Mouse (Mus musculus) macrophage (primary cell): ENCODE measurements around the gene Lpgat1. TPM values are rescaled to one million over a fixed set of nuclear protein-coding genes. Genes with fewer than 3 reads are reported as not detected.

Experiments
- H3K27ac ChIP-seq: fragments of 350-480 bp; formaldehyde crosslinking; 2 replicates; pipeline ENCODE4 v1.9.0; 2021
- H3K36me3 ChIP-seq: fragments of 350-480 bp; formaldehyde crosslinking; 2 replicates; pipeline ENCODE4 v1.9.0; 2021; ENCODE audit errors: inconsistent target
- H3K4me3 ChIP-seq: fragments of 350-480 bp; formaldehyde crosslinking; 2 replicates; pipeline ENCODE4 v1.9.0; 2021; ENCODE audit errors: inconsistent target
- H3K79me2 ChIP-seq: fragments of 350-480 bp; formaldehyde crosslinking; 2 replicates; pipeline ENCODE4 v1.9.0; 2021; ENCODE audit errors: inconsistent target
- WGBS: methylation state at CpG from one replicate; pipeline ENCODE4 v1.1.7; 2026; ENCODE audit warnings: inconsistent platforms; ENCODE audit not compliant: missing documents; 5-methylcytosine and 5-hydroxymethylcytosine counted together
- polyA plus RNA-seq: library from polyadenylated mRNA; stranded (reverse); fragments of 250-400 nt; gene quantifications from 3 replicates; pipeline ENCODE4 v1.2.4, GENCODE M21; 2018; ENCODE audit warnings: inconsistent platforms

Gene Lpgat1
- polyA plus RNA-seq, 1 experiment from 2014 or later: 26.3 TPM

GRCm38 (mm10) chr1:191756520-191757199 is 39.0 kb downstream of the Lpgat1 start:
- Histone ChIP-seq H3K36me3 (no peaks in the 10 kb centered on the region), H3K27ac (peak overlapping the region; percentile 35), H3K4me3 (no peak overlapping the region), H3K79me2 (no peaks in the 10 kb centered on the region)
- 0% methylated on average over 3 of the region's 3 CpGs for WGBS

- Histone ChIP-seq H3K4me3 (no peak overlapping the region), H3K27ac (no peak overlapping the region), H3K36me3 (peaks cover 44% of the 10 kb centered on the region; the same call in 1 of the 2 replicates), H3K79me2 (no peaks in the 10 kb centered on the region)
- WGBS: 71% methylated on average over 5 of the region's 5 CpGs
Measured at GRCm38 (mm10) chr1:191774106-191774505, 56.5 kb downstream of the Lpgat1 start.

DNA sequence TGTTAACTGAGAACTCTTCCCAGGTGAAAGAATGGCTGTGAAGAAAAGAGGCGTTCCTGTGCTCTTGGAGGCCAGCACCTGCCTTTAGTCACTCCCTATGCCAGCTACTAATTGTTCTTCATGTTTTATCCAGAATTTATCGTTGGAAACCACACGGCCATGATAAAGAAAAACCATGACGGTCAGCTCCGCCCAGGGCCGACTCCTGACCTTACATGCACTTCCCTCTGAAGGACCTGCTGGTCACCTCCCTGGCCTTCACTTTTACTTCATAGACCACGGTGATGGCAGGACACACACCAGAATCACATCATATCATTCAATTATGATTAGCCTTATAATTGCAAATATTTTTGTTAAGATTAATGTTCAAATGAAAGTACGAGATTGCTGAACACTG is 57.5 kb downstream of the Lpgat1 start:
- 96% methylated on average over 8 of the region's 8 CpGs for WGBS
- Histone ChIP-seq H3K36me3 (peaks cover 46% of the 10 kb centered on the region; the same call in 1 of the 2 replicates), H3K27ac (no peak overlapping the region), H3K79me2 (no peaks in the 10 kb centered on the region), H3K4me3 (no peak overlapping the region)

DNA sequence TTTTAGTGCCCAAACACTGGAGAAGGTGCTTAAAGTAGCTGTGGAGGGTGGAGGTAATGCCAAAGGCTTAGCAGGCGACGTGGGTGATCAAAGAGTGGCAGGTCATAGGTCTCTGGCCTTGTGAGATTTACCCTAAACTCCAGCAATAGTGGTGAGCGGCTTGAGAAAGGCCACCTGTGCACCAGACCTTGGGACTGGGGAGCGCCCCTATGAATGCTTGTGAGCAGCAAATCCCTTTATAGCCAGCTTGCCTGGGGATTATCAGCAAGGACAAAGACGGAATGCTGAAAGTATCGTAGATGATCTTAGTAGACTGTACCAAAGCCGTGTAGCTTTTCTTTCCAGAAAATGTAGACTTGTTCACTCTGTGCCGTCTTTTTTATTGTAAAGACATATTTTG is 59.9 kb downstream of the Lpgat1 start:
- peaks cover 46% of the 10 kb centered on the region; the same call in 1 of the 2 replicates for H3K36me3 ChIP-seq
- H3K27ac ChIP-seq: no peak overlapping the region
- WGBS: 98% methylated on average over 8 of the region's 8 CpGs
- H3K79me2 ChIP-seq: no peaks in the 10 kb centered on the region
- H3K4me3 ChIP-seq: no peak overlapping the region

DNA sequence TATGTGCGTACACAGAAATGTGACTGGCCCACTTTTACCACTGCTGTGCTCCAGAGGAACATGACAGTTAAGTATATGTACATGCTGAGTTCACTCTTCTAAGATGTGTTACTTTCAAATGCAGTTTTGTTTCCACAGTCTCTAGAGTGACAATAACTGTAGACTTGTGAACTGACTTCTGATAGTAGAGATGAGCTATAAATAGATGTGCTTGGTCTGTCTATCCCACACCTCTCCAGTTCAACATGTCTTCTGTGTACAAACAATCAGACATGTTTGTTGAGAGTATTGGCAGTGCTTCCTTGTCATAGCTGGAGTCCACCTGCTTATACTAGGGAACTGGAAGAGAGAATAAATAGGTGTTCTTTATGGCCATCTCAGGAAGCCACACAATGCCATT is 62.8 kb downstream of the Lpgat1 start:
- H3K36me3 ChIP-seq: peaks cover 34% of the 10 kb centered on the region; the same call in 1 of the 2 replicates
- WGBS: 100% methylated on average over 1 of the region's 1 CpGs
- H3K27ac ChIP-seq: no peak overlapping the region
- no peak overlapping the region for H3K4me3 ChIP-seq
- H3K79me2 ChIP-seq: no peaks in the 10 kb centered on the region

DNA sequence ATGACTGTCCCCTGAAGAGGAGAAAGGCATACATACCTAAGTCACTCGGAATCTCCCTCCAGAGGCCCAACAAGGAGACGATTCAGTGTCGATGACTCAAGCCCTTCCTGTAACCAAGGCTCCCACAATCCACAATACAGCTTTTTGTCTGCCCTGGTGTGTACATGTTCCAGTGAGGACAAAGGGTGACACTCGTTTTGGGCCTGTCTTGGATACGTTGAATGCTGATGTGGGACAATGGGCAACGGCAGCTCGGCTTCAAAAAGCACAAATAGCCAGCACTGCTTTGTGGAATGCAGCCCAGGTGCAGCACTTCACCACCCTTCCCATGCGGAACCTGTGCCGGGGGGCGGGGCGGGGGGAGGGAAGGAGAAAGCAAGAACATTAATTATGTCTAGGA is 67.5 kb downstream of the Lpgat1 start:
- Histone ChIP-seq H3K79me2 (no peaks in the 10 kb centered on the region), H3K27ac (no peak overlapping the region), H3K4me3 (no peak overlapping the region), H3K36me3 (no peaks in the 10 kb centered on the region)
- 93% methylated on average over 11 of the region's 11 CpGs for WGBS

DNA sequence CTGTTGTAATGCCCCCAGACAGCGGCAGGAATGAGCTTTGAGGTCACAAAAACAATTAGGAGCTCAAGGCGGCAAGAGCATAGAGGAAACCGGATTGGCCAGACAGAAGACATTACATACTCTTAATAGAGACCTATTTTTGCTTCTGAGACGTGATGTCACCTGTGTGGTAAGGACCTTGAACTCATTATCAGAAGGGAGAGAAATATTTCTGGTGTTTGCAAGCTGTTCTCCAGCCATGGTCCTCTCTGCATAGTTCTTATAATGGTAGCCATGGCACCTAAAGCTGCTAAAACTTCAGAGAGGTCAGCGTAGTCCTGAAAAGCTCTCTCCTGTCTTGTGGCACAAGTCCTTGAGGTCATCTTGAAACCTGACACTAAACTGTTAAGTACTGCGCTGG is 68.6 kb downstream of the Lpgat1 start:
- Histone ChIP-seq H3K36me3 (no peaks in the 10 kb centered on the region), H3K27ac (no peak overlapping the region), H3K79me2 (no peaks in the 10 kb centered on the region), H3K4me3 (no peak overlapping the region)
- WGBS: 88% methylated on average over 6 of the region's 6 CpGs

DNA sequence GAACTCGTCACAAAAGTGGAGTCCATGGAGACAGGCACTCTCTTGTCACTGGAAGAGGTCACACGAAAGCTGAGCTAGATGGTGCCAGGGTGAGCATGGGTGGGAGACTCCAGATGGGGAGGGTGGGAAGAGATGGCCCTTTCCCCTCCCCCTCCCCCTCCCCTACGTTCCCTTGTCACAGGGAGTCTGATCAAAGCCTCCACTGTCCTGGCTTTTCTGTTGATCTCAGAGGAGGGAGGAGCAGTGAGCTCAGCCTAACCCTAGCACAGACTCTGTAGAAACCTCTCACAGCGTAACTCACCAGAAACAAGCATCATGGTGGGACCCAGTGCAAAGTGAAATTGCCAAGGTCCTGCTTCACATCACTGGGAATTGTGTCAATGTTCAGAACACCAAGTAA is 69.7 kb downstream of the Lpgat1 start:
- WGBS: 70% methylated on average over 4 of the region's 4 CpGs
- Histone ChIP-seq H3K79me2 (no peaks in the 10 kb centered on the region), H3K4me3 (no peak overlapping the region), H3K27ac (no peak overlapping the region), H3K36me3 (no peaks in the 10 kb centered on the region)

DNA sequence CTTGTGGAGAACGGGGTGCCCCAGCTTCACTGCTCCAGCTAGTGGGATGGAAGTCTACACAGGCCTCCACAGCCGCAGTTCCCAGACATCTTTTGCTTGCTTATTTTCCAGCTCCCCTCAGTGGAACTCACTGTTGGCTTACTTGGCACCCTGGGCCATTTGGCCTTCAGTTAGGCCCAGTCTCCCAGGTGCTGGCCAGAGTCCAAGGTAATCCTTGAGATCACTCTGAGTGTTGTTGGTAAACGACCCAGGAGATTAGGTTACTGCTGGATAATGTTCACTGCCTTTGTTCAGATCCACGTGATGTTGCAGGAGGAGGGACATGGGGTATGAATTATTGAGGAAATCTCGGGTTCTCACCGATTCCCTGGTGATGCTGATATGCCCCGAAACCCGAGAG is 75.4 kb downstream of the Lpgat1 start:
- WGBS: 94% methylated on average over 8 of the region's 8 CpGs
- H3K27ac ChIP-seq: no peak overlapping the region

DNA sequence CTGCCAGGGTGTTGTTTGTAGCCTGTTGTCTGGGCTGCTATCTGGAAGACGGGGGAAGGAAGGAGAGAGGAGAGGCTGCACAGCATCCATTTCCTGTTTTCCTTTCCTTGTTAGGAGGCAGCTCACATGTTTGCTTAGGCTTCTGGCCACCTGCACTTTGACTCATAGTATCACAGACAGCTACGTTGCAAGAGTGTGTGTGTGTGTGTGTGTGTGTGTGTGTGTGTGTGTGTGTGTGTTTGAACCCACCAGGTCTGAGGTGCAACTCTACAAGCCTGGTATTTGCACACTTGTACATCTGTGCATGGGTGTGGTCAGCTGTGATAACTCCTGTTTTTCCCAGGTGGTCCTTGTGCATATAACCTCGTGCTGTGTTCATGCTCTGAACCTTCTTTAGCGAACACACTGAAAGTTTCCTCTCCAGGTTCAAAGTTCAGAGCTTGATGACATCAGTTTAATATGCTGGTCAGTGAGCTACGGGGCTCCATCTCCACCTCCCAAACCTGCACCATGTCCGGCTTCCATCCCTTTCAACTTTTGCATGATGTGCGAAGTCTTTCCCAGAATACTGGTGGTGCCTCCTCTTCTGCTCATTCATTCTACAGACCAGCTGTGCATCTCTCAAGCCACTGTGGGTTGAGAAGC is 76.4 kb downstream of the Lpgat1 start:
- Histone ChIP-seq H3K27ac (no peak overlapping the region), H3K4me3 (no peak overlapping the region), H3K79me2 (no peaks in the 10 kb centered on the region), H3K36me3 (no peaks in the 10 kb centered on the region)
- WGBS: 86% methylated on average over 7 of the region's 7 CpGs

More for the DNA sequence above, 75.4 kb downstream of the Lpgat1 start:
- no peaks in the 10 kb centered on the region for H3K79me2 ChIP-seq
- no peaks in the 10 kb centered on the region for H3K36me3 ChIP-seq
- H3K4me3 ChIP-seq: no peak overlapping the region

GRCm38 (mm10) chr1:191796238-191796896 is 78.7 kb downstream of the Lpgat1 start:
- no peak overlapping the region for H3K27ac ChIP-seq
- H3K79me2 ChIP-seq: no peaks in the 10 kb centered on the region
- WGBS: 95% methylated on average over 4 of the region's 4 CpGs
- H3K4me3 ChIP-seq: no peak overlapping the region
- H3K36me3 ChIP-seq: no peaks in the 10 kb centered on the region

GRCm38 (mm10) chr1:191802093-191802819 is 84.6 kb downstream of the Lpgat1 start:
- no peak overlapping the region for H3K4me3 ChIP-seq
- H3K36me3 ChIP-seq: no peaks in the 10 kb centered on the region
- H3K27ac ChIP-seq: no peak overlapping the region
- no peaks in the 10 kb centered on the region for H3K79me2 ChIP-seq
- WGBS: 71% methylated on average over 9 of the region's 9 CpGs

- Histone ChIP-seq H3K36me3 (no peaks in the 10 kb centered on the region), H3K79me2 (no peaks in the 10 kb centered on the region), H3K4me3 (no peak overlapping the region), H3K27ac (no peak overlapping the region)
- WGBS: 86% methylated on average over 10 of the region's 10 CpGs
Measured at GRCm38 (mm10) chr1:191802820-191803655, 85.4 kb downstream of the Lpgat1 start.

DNA sequence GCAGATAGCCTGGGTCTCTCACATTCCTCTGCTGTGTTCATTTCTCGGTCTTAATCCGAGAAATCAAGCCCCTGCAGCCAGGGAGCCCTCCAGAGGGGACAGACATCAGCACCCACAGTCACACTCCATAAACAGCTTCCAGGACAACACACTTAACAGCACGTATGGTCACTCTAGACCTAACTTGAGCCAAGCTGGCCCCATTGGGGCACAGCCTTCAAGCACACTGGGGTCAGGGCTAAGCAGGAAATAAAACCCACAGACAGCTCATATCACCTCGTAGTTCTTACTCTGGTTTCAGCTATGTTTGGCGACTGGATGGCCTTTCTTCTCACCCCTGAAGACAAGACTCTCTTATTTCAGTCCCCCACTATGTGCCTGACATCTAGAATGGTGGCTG is 87.1 kb downstream of the Lpgat1 start:
- Histone ChIP-seq H3K36me3 (no peaks in the 10 kb centered on the region), H3K27ac (no peak overlapping the region), H3K4me3 (no peak overlapping the region), H3K79me2 (no peaks in the 10 kb centered on the region)
- WGBS: 60% methylated on average over 5 of the region's 5 CpGs
